Mouse (Mus musculus): ENCODE data around the gene Ppp1r10.
A peak's percentile ranks its signal among the peaks of the same experiment; 100 is the strongest.

The Ppp1r10 gene

GRCm38 (mm10) chr17:35903343-35903991 is 12.8 kb upstream of the Ppp1r10 start:
- DNase-seq, result no peak

GRCm38 (mm10) chr17:35903992-35904355 is 12.3 kb upstream of the Ppp1r10 start:
- DNase-seq, result peak; percentile 62

- no peak for DNase-seq
Measured at GRCm38 (mm10) chr17:35905587-35905986, 10.6 kb upstream of the Ppp1r10 start.

- no peak for DNase-seq
Measured at GRCm38 (mm10) chr17:35907609-35908008, 8.6 kb upstream of the Ppp1r10 start.

- DNase-seq, result no peak
Measured at GRCm38 (mm10) chr17:35909186-35909918, 6.9 kb upstream of the Ppp1r10 start.

- DNase-seq, result peak; percentile 99
Measured at GRCm38 (mm10) chr17:35909919-35910369, 6.3 kb upstream of the Ppp1r10 start, which contains the start of gene Atat1. Atat1 (minus strand) TSS chr17:35910075.

- no peak for DNase-seq
Measured at GRCm38 (mm10) chr17:35914975-35915374, 1.3 kb upstream of the Ppp1r10 start.

- no peak for DNase-seq
Measured at GRCm38 (mm10) chr17:35915538-35916296, 517 bp upstream of the Ppp1r10 start.

- peak; percentile 62 for DNase-seq
Measured at GRCm38 (mm10) chr17:35917143-35917462, 869 bp downstream of the Ppp1r10 start.

- DNase-seq, result peak; percentile 51
Measured at GRCm38 (mm10) chr17:35917463-35918251, 1.4 kb downstream of the Ppp1r10 start.

- DNase-seq, result peak; percentile 54
Measured at GRCm38 (mm10) chr17:35918276-35919059, 2.2 kb downstream of the Ppp1r10 start.

GRCm38 (mm10) chr17:35919060-35919715 is 3.0 kb downstream of the Ppp1r10 start:
- peak; percentile 97 for DNase-seq

GRCm38 (mm10) chr17:35919864-35920301 is 3.6 kb downstream of the Ppp1r10 start:
- peak; percentile 39 for DNase-seq

- no peak for DNase-seq
Measured at GRCm38 (mm10) chr17:35920384-35920783, 4.2 kb downstream of the Ppp1r10 start.

- DNase-seq, result peak; percentile 51
Measured at GRCm38 (mm10) chr17:35920862-35921562, 4.8 kb downstream of the Ppp1r10 start.

- DNase-seq, result no peak
Measured at GRCm38 (mm10) chr17:35921710-35922109, 5.5 kb downstream of the Ppp1r10 start.

GRCm38 (mm10) chr17:35922566-35922965 is 6.3 kb downstream of the Ppp1r10 start:
- DNase-seq, result no peak

GRCm38 (mm10) chr17:35923281-35923680 is 7.0 kb downstream of the Ppp1r10 start:
- no peak for DNase-seq

GRCm38 (mm10) chr17:35927471-35927870 is 11.2 kb downstream of the Ppp1r10 start:
- DNase-seq, result no peak

GRCm38 (mm10) chr17:35929534-35929933 is 13.3 kb downstream of the Ppp1r10 start:
- no peak for DNase-seq

- no peak for DNase-seq
Measured at GRCm38 (mm10) chr17:35930627-35931026, 14.4 kb downstream of the Ppp1r10 start.

All from thymus, postnatal 4 days (tissue).